Mouse (Mus musculus): Measurements from ENCODE around the gene Mrps5. TPM values are rescaled to one million over a fixed set of nuclear protein-coding genes. Genes with fewer than 3 reads are reported as not detected.
A peak's percentile ranks its signal among the peaks of the same experiment; 100 is the strongest.
"Not testable (repeated sequence)": the region's sequence is repeated elsewhere in the genome, so short reads cannot be mapped to it uniquely, and the experiment has no call there.

Mrps5 gene
- polyA plus RNA-seq, 1 experiment from 2014 or later: 87.0 TPM

GRCm38 (mm10) chr2:127573322-127573721, 13.7 kb upstream of the Mrps5 start:
- DNase-seq (ENCODE audit: low spot score): no peak
- Histone ChIP-seq H3K9me3 (ENCODE audit: control insufficient read depth, low read length) (no peaks in the 10 kb centered on the region), H3K4me3 (ENCODE audit: low read depth, low read length) (no peak overlapping the region), H3K4me1 (replicated peaks; ENCODE audit: control insufficient read depth, insufficient read depth) (no peaks in the 10 kb centered on the region), H3K9ac (ENCODE audit: low read length) (no peak overlapping the region), H3K27me3 (ENCODE audit: control insufficient read depth, insufficient read depth, low read length) (no peaks in the 10 kb centered on the region), H3K36me3 (ENCODE audit: control insufficient read depth, insufficient read depth, low read length) (peaks cover 11% of the 10 kb centered on the region; the same call in 1 of the 2 replicates), H3K4me2 (replicated peaks; ENCODE audit: low read depth) (no peak overlapping the region), H3K27ac (replicated peaks) (no peak overlapping the region)
- no peak for ATAC-seq (ENCODE audit: low FRiP score, low TSS enrichment)
- no peak for TF ChIP-seq EP300 (optimal IDR thresholded peaks at IDR 0.05)
- no peak for TF ChIP-seq CTCF (IDR thresholded peaks at IDR 0.05; ENCODE audit: low read depth)
- WGBS: 39% methylated on average over 1 of the region's 1 CpGs

- no peaks in the 10 kb centered on the region for H3K27me3 ChIP-seq (ENCODE audit: control insufficient read depth, insufficient read depth, low read length)
- TF ChIP-seq CTCF (IDR thresholded peaks at IDR 0.05; ENCODE audit: low read depth) (peak; percentile 13; the same call in 1 of the 2 replicates), EP300 (optimal IDR thresholded peaks at IDR 0.05) (no peak)
- peak overlapping the region; percentile 67 for H3K9ac ChIP-seq (ENCODE audit: low read length)
- WGBS: 0% methylated on average over 24 of the region's 24 CpGs
- peak overlapping the region; percentile 93 for H3K4me2 ChIP-seq (replicated peaks; ENCODE audit: low read depth)
- DNase-seq (ENCODE audit: low spot score) (peak; percentile 94), ATAC-seq (ENCODE audit: low FRiP score, low TSS enrichment) (peak; percentile 90)
- H3K4me3 ChIP-seq (ENCODE audit: low read depth, low read length): peak overlapping the region; percentile 57
- peaks cover 3% of the 10 kb centered on the region; the same call in 1 of the 2 replicates for H3K36me3 ChIP-seq (ENCODE audit: control insufficient read depth, insufficient read depth, low read length)
- no peak overlapping the region for H3K27ac ChIP-seq (replicated peaks)
- no peaks in the 10 kb centered on the region for H3K9me3 ChIP-seq (ENCODE audit: control insufficient read depth, low read length)
- H3K4me1 ChIP-seq (replicated peaks; ENCODE audit: control insufficient read depth, insufficient read depth): no peaks in the 10 kb centered on the region
Measured at GRCm38 (mm10) chr2:127584436-127584858, 2.6 kb upstream of the Mrps5 start.

DNA sequence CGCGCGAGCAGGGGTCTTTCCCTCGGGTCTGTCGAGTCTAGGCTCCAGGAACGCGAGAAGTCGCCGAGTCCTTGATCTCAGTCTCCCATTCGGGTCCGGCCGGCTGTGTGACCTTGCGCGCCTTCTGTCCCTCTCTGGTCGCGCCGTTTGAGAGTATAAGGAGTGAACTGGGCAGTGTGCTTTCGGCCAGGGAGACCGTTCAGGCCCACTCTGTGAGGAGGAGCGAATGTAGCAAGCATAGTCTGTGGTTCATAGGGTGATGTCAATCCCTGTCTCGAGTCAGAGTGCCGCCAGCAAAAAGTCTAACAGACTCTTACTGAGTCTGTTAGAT, 457 bp downstream of the Mrps5 start:
- H3K4me2 ChIP-seq (replicated peaks; ENCODE audit: low read depth): peak overlapping the region; percentile 82
- H3K9me3 ChIP-seq (ENCODE audit: control insufficient read depth, low read length): no peaks in the 10 kb centered on the region
- H3K27me3 ChIP-seq (ENCODE audit: control insufficient read depth, insufficient read depth, low read length): no peaks in the 10 kb centered on the region
- H3K27ac ChIP-seq (replicated peaks): peak overlapping the region; percentile 93
- WGBS: under 1% methylated on average over 22 of the region's 22 CpGs
- no peak for DNase-seq (ENCODE audit: low spot score)
- peak overlapping the region; percentile 89 for H3K9ac ChIP-seq (ENCODE audit: low read length)
- no peak for ATAC-seq (ENCODE audit: low FRiP score, low TSS enrichment)
- H3K4me3 ChIP-seq (ENCODE audit: low read depth, low read length): peak overlapping the region; percentile 94
- peaks cover 4% of the 10 kb centered on the region; the same call in 1 of the 2 replicates for H3K36me3 ChIP-seq (ENCODE audit: control insufficient read depth, insufficient read depth, low read length)
- H3K4me1 ChIP-seq (replicated peaks; ENCODE audit: control insufficient read depth, insufficient read depth): no peaks in the 10 kb centered on the region
- no peak for TF ChIP-seq EP300 (optimal IDR thresholded peaks at IDR 0.05)
- TF ChIP-seq CTCF (IDR thresholded peaks at IDR 0.05; ENCODE audit: low read depth): no peak

GRCm38 (mm10) chr2:127588897-127589296, 1.9 kb downstream of the Mrps5 start:
- H3K9ac ChIP-seq (ENCODE audit: low read length): no peak overlapping the region
- no peak for DNase-seq (ENCODE audit: low spot score)

GRCm38 (mm10) chr2:127590204-127590603, 3.2 kb downstream of the Mrps5 start:
- no peaks in the 10 kb centered on the region for H3K27me3 ChIP-seq (ENCODE audit: control insufficient read depth, insufficient read depth, low read length)

More at GRCm38 (mm10) chr2:127588897-127589296, 1.9 kb downstream of the Mrps5 start:
- TF ChIP-seq EP300 (optimal IDR thresholded peaks at IDR 0.05) (no peak), CTCF (IDR thresholded peaks at IDR 0.05; ENCODE audit: low read depth) (no peak)
- Histone ChIP-seq H3K4me2 (replicated peaks; ENCODE audit: low read depth) (no peak overlapping the region), H3K27me3 (ENCODE audit: control insufficient read depth, insufficient read depth, low read length) (no peaks in the 10 kb centered on the region), H3K4me3 (ENCODE audit: low read depth, low read length) (no peak overlapping the region), H3K4me1 (replicated peaks; ENCODE audit: control insufficient read depth, insufficient read depth) (no peaks in the 10 kb centered on the region), H3K9me3 (ENCODE audit: control insufficient read depth, low read length) (no peaks in the 10 kb centered on the region), H3K36me3 (ENCODE audit: control insufficient read depth, insufficient read depth, low read length) (peaks cover 6% of the 10 kb centered on the region; the same call in 1 of the 2 replicates), H3K27ac (replicated peaks) (no peak overlapping the region)
- 92% methylated on average over 9 of the region's 9 CpGs for WGBS
- no peak for ATAC-seq (ENCODE audit: low FRiP score, low TSS enrichment)

DNA sequence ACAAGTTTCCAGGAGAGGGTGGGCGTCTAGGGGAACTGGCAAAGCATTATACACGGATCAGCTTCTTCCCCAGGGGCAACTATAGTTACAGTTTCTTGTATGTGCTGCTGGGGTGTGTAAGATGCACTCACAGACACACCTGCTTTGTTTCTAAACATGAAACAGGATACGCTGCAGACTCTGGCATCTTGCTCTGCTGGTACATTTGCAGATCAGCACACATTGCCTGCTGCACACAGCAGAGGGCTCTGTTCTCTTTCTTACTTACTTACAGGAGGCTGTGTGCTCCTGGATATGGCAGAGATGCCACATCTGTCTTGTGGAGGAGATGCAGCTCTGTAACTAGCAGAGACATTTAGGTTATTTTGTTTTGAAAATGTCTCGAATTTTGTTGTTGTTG, 3.8 kb downstream of the Mrps5 start:
- Histone ChIP-seq H3K27ac (replicated peaks) (no peak overlapping the region), H3K4me3 (ENCODE audit: low read depth, low read length) (no peak overlapping the region), H3K36me3 (ENCODE audit: control insufficient read depth, insufficient read depth, low read length) (peaks cover 10% of the 10 kb centered on the region), H3K9me3 (ENCODE audit: control insufficient read depth, low read length) (no peaks in the 10 kb centered on the region), H3K4me2 (replicated peaks; ENCODE audit: low read depth) (no peak overlapping the region), H3K9ac (ENCODE audit: low read length) (no peak overlapping the region), H3K4me1 (replicated peaks; ENCODE audit: control insufficient read depth, insufficient read depth) (no peaks in the 10 kb centered on the region), H3K27me3 (ENCODE audit: control insufficient read depth, insufficient read depth, low read length) (no peaks in the 10 kb centered on the region)
- no peak for DNase-seq (ENCODE audit: low spot score)
- TF ChIP-seq EP300 (optimal IDR thresholded peaks at IDR 0.05) (no peak), CTCF (IDR thresholded peaks at IDR 0.05; ENCODE audit: low read depth) (peak; percentile 50)
- 71% methylated on average over 4 of the region's 4 CpGs for WGBS
- no peak for ATAC-seq (ENCODE audit: low FRiP score, low TSS enrichment)

More at GRCm38 (mm10) chr2:127590204-127590603, 3.2 kb downstream of the Mrps5 start:
- Histone ChIP-seq H3K9me3 (ENCODE audit: control insufficient read depth, low read length) (no peaks in the 10 kb centered on the region), H3K9ac (ENCODE audit: low read length) (no peak overlapping the region), H3K4me3 (ENCODE audit: low read depth, low read length) (no peak overlapping the region), H3K36me3 (ENCODE audit: control insufficient read depth, insufficient read depth, low read length) (peaks cover 10% of the 10 kb centered on the region; the same call in 1 of the 2 replicates), H3K27ac (replicated peaks) (no peak overlapping the region), H3K4me2 (replicated peaks; ENCODE audit: low read depth) (no peak overlapping the region), H3K4me1 (replicated peaks; ENCODE audit: control insufficient read depth, insufficient read depth) (no peaks in the 10 kb centered on the region)
- no peak for TF ChIP-seq EP300 (optimal IDR thresholded peaks at IDR 0.05)
- ATAC-seq (ENCODE audit: low FRiP score, low TSS enrichment) (no peak), DNase-seq (ENCODE audit: low spot score) (no peak)
- WGBS: 71% methylated on average over 15 of the region's 15 CpGs

- WGBS: 89% methylated on average over 5 of the region's 8 CpGs
- H3K4me2 ChIP-seq (replicated peaks; ENCODE audit: low read depth): not testable (repeated sequence)
Measured at GRCm38 (mm10) chr2:127603383-127603782, 16.4 kb downstream of the Mrps5 start.

More at GRCm38 (mm10) chr2:127603383-127603782, 16.4 kb downstream of the Mrps5 start:
- ATAC-seq (ENCODE audit: low FRiP score, low TSS enrichment); H3K9ac ChIP-seq (ENCODE audit: low read length); H3K4me1 ChIP-seq (replicated peaks; ENCODE audit: control insufficient read depth, insufficient read depth); H3K4me3 ChIP-seq (ENCODE audit: low read depth, low read length); H3K27ac ChIP-seq (replicated peaks); DNase-seq (ENCODE audit: low spot score); H3K27me3 ChIP-seq (ENCODE audit: control insufficient read depth, insufficient read depth, low read length); H3K9me3 ChIP-seq (ENCODE audit: control insufficient read depth, low read length): not testable (repeated sequence)
- peaks cover 18% of the 10 kb centered on the region for H3K36me3 ChIP-seq (ENCODE audit: control insufficient read depth, insufficient read depth, low read length)
